Mouse (Mus musculus) kidney, postnatal 4 days (tissue): ENCODE measurements around the gene Zfp87.
A peak's percentile ranks its signal among the peaks of the same experiment; 100 is the strongest.

ENCODE experiments used
- DNase-seq, 2 experiments: peaks; one replicate each; pipeline ENCODE4 v3.0.0; 2021; ENCODE audit warnings: mixed read lengths in 2 of 2

Zfp87 gene

GRCm38 (mm10) chr13:67525753-67526410, at the start of gene Zfp87, which contains the start of gene Gm26965:
Gene Zfp87 (minus strand): TSS chr13:67526177.
Gene Gm26965 (minus strand): TSS chr13:67526151.
- peak; percentile 93 to 95 for DNase-seq

- DNase-seq, result no peak
Measured at GRCm38 (mm10) chr13:67572591-67573189, 46.7 kb upstream of the Zfp87 start.

DNA sequence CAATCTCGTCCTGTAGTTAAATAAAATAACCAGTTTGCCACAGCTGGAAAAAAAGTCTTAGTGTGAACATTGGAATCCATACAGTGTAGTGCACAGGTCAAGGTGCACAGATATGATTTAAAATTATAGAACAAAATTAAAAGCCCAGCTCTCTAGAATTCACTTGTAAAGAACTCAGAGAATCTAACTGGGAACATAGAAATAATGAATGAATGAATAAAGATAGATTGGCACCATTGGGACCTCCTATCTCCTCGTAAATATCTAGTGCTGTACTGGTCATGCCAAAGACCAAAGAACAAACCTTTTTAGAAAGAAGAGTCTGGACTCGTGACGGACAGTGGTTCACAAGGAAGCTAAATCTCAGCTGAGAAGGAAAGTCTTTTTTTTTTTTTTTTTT, 27.8 kb upstream of the Zfp87 start, which contains the start of gene Zfp748:
Gene Zfp748, minus strand, starts transcription at position 101 of the 400 bp plus-strand sequence.
- no peak for DNase-seq

- DNase-seq, result peak; percentile 84 to 90
Measured at GRCm38 (mm10) chr13:67552505-67553346, 26.7 kb upstream of the Zfp87 start.

DNA sequence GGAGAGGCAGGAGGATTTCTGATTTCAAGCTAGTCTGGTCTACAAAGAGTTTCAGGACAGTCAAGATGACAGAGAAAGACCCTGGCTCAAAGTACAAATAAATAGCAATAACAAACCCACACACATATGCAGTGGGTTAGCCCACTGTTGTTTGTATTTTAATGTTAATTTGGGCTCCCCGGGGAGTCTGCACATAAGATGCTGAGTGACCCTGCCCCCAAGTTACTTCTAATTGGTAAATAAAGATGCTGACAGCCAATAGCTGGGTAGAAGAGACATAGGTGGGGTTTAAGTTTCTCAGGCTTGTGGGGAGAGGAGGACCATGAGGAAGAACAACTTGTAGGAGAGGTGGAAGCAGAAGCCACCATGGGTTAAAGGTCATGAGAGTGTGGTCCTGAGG, 20.0 kb upstream of the Zfp87 start:
- no peak for DNase-seq

- no peak for DNase-seq
Measured at GRCm38 (mm10) chr13:67527049-67527730, 1.2 kb upstream of the Zfp87 start.

DNA sequence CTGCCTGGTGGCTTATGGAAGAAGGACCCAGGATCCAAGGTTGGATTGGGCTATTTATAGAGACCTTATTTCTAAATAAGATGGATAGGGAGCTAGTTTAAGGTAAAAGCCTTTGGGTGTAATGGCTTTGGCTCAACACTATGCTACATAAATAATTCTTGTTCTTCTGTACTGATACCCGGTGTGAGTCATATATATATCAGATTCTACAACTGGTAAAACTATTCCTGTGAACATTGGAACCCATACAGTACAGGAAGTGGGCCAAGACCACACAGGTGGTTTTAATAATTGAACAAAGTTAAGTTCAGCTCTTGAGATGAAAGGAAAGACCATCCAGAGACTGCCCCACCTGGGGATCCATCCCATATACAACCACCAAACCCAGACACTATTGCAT, 25.1 kb downstream of the Zfp87 start:
- no peak for DNase-seq

- peak; percentile 82 to 86 for DNase-seq
Measured at GRCm38 (mm10) chr13:67500084-67500719, 25.8 kb downstream of the Zfp87 start, which contains the start of gene Zfp58. Gene Zfp58 (minus strand): TSS chr13:67500555.

DNA sequence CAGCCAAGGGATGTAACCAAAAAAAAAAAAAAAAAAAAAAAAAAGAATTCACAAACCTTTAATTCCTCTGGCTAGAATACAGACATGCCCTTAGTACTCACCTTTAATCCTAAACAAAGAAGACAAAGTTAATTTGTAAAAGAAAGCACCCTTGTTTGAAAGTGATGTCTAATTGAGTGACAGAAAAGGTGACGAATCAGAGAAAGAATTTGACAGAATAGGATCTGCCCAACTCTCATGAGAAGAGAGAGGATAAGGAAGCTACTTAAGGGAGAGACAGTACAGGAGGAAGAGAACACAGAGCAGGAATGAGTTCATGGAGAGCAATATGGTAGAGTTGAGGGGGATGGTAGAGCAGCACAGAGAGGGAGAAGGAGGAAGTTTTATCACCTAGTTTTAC, 30.3 kb downstream of the Zfp87 start:
- no peak for DNase-seq

DNA sequence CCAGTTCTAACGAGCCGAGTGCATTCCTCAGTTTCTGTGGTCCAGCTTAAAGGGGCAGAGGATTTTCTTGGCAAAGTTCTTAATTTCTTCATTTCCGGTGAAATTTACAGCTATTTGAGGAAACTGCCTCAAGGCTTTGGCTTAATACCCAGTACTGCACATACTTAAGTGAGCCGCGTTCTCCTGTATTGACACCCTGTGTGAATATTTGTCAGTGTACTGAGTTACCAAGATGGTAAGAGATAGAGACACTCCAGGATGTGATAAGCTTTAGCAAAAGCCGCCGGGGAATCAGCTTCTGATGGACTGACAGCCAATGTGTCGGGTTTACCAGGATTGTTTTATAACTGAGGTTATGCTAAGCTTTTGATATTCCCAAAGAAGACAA, 41.6 kb downstream of the Zfp87 start:
- DNase-seq, result no peak

DNA sequence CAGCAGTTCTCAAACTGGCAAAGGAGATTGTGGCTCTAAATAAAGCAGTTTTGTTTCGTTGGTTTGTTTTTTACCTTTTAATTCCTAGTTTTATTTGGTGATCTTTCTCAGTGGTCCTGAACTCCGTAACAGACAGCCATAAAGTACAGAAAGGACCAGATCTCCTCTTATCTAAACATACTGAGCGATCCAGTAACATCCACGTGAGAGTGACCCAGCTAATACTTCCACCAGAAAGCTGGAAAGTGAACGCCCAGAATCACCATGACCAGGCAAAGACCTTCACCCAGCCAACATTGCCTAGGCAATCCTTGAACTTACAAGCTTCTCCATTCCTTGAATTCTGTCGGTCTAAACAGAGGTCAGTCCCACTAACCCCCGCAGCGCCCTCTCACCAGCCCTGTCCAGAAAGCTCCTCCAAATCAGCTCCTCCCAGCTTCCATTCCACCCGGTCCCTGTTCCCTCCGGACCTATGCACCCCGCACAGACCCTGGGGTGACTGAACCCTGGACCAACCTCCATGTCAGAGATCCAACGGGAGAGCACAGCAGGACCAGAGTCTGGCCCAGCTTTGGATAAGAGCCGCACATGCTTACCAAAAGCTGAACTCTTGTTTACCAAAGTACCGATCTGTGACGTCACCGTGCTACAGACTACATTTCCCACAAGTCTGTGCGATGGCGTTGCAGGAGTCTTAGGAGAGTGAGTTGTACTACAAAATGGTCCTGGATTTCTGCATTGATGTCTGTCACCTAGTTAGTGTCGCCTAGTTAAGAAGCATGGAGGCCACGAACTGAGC, 42.2 kb downstream of the Zfp87 start, which contains the start of gene Zfp874b:
Gene Zfp874b, minus strand, starts transcription at position 634 of the 799 bp plus-strand sequence.
- peak; percentile 88 to 89 for DNase-seq

GRCm38 (mm10) chr13:67481528-67481927, 44.4 kb downstream of the Zfp87 start:
- no peak for DNase-seq

DNA sequence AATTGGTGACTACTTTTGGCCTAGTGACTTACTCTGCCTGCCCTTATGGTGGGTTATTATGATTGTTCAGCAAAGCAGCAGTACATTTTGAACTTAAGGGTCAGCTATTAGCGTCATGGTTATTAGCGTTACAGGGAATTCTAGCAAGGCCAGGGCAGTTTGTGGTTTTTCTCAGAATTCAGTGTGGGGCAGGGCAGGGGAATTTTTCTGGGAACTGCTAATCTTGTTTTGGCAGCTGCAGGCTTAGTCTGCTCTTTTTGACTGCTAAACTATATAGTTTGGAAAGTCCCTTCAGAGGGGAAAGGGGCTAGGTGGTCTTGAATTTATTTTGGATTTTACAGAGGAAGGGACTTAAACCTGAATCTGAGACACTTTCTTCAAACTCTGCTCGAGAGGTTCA, 56.7 kb downstream of the Zfp87 start:
- DNase-seq, result no peak
